Mouse (Mus musculus) frontal cortex, postnatal 14 days (tissue): ENCODE results near the gene Psme2.

Experiments
- DNase-seq, 2 experiments: peaks; one replicate each; pipeline ENCODE4 v3.0.0; 2022; ENCODE audit warnings: low spot score in 2 of 2

Gene Psme2

DNA sequence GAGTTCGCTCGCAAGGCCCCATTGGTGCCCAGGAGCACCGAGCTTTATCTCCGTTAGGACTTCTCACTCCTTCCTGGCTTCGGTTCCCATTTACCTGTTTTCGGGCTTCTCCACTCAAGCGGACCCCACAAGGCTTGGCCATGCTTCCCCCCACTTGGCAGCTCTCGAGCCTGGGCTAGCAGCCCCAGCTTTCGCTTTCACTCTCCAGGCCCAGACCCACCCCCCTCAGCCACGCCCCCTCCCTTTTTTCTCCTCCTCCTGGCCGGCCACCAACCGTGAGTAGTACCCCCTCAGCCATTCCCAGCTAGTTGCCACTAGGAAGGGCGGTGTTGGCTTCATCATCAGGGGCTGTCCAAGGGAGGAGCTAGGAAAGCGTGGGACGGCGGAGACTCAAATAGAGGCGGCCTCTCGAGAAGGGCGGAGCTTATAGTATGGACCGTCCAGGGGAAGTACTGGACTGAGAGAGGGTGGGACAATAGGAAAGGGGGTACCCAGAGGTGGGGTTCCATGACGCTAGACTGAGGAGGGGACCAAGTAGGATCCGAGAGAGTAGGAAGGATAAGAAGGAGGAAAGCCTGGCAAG, at the start of gene Psme2:
Gene Psme2 (minus strand): TSS at position 366 of the 583 bp plus-strand sequence.
- peak; percentile 85 to 92 for DNase-seq

DNA sequence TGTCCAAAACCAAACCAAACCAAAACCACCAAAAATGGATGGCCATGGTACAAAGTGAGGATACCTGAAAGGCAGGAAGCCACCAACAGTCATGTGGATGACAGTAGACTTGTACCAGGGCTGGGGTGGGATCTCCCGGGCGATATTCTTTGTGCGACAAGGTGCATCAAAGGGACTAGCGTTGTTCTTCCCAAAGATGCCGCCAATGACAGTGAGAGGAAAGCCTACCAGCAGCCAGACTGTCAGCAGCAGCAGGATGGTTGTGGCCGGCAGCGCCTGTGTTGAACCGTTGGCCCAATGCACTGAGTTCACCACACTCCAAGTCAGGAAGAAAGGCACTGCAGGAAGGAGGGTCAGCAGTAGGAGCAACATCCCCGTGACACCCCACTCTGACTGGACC, 46.9 kb upstream of the Psme2 start, which contains the start of gene Gm49378:
Gene Gm49378 (minus strand): TSS at position 101 of the 400 bp plus-strand sequence.
- no peak for DNase-seq

DNA sequence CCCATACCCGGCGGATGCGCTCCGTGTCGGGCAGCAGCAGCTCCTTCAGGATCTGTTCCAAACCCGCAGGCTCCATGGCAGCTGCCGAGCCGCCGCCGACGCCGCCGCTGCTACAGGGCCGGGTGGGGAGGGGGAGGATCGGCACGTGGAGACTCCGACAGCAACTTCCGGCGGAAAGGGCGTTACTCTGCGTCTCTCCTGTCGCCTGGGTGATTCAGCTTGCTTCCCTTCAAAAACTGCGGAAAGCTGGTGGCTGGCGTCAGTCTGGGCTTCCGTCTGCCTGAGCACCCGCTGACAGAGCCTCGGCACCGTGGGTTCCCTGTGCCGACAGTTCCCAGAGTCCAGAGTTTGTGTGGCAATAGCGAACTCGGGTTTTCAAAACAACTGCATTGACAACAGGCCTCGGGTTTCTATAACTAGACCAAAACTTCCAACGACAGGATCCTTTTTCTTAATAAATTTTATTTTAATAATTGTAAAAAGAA, 44.7 kb upstream of the Psme2 start, which contains the start of gene Ipo4:
Gene Ipo4 (minus strand): TSS at position 435 of the 485 bp plus-strand sequence.
- DNase-seq, result peak; percentile 80 to 81

DNA sequence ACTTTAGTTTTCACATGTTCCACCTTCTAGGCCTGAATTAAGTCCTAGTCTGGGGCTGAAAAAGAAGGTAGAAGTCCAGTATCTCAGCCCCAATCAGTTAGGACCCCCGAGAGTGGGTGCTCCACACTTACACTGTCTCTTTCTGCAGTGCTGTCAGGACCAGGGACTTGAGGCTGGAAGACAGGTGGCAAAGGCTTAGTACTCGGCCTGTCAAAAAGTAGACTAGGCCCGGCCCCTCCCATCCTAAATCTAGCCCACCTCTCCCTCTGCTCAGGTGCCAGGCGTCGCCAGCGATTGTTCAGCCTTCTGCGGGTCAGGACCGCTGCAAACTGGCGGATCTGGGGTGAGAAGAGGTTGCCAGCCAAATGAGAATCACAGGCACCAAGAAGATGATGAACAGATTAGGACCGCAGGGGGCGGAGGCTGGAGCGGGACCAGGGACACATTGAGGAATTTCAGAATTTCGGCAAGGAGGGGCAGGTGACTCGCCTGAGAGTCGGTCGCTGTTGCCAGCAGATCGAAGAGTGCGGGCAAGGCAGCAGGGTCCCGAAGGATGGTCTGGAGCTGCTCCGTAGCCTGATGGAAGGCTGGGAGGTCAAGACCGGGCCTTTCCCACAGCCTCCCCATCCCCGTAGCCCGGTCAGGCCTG, 44.1 kb upstream of the Psme2 start:
- DNase-seq, result peak in 1 of 2 experiments; percentile 14

DNA sequence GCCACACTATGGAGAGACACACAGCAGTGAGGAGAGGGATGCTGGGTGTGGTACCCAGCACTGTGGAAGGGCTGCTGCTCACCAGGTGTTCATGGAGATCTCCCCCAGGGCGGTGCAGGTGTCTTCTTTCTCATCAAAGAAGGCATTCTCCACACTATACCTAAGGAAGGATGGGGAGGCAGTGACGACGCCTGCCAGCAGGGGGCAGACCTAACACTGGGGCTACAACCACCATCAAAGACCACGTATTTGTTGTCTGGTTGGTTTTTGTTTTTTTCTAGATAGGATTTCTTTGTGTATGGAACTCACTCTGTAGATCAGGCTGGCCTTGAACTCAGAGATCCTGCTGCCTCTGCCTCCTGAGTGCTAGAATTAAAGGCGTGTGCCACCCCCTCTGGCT, 38.4 kb upstream of the Psme2 start:
- DNase-seq, result no peak

DNA sequence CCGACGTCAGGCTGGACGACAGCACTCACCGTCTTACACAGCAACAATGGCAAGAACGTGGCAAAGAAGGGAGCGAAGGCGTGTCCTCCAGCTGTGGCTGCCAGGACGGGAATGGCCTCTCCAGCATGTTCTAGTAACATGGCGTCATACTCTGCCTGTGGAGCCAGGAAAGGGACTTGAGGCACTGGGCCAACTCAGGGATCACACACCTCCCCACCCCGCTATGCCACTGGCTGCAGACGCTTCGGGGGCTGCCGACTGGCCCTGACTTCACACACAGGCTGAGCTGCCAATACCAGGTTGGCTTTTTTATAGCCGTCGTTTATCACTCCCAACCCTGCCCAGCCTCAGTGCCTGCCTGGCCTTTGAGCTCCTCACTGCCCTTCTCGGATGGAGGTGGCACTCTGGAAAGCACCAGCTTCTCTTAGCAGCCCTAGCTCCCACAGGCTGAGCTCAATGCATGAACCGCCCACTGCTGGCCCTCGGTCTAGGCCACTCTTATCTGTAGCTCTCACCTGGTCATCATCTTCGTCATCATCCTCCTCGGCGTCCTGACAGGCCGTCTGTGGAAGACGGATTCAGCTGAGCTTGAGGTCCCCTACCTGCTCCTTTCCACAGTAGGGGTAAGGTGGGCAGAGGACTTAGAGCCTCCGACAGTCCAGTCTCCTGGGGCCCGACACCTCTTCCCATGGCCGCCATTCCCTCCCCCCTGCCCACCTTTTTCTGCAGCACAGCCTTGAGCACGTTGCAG, 37.3 kb upstream of the Psme2 start:
- DNase-seq, result no peak

DNA sequence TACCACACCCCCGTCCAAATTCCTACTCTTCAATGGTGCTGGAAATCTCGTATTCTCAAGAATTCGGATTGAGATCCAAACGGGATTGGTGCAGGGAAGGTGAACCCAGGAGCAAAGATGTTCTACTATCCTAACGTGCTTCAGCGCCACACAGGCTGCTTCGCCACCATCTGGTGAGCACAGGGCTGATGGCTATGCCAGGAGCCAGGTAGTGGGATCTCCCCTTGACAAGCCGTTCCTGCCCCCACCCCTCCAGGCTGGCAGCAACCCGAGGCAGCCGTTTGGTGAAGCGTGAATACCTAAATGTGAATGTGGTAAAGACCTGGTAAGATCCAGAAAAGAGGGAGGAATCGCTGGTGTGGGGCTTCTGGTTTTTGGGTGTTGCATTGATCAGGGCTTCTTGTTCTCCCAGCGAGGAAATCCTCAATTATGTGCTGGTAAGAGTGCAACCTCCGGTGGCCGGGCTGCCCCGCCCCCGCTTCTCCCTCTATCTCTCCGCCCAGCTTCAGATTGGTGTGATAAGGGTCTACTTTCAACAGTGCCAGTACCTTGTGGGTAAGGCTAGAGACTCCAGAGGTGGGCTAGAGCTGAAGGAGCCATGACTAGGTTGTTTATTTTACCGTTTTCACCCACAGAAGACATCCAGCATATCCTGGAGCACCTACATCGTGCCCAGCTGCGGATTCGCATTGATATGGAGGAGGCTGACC, 27.7 kb upstream of the Psme2 start:
- no peak for DNase-seq

DNA sequence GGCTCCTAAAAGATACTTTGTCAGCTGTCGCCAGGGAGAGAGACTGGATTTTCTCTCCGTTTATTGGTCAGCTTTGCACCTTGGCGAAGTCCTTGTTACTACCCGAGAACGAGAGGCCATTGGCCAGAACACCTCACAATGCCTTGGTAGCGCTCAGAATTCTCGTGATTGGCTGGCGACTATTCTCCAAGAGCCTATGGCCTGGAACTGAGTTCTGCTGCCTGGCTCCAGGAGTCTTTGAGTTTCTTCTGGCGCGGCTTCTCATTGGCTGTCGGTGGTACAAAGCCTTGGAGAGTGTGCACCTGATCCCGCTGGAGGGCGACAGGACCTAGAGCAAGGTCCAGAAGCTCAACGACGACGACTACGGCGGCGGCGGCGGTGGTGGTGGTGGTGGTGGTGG, 26.9 kb upstream of the Psme2 start, which contains the start of gene Rec8:
Gene Rec8 (plus strand): TSS at position 216 of the 400 bp plus-strand sequence.
- DNase-seq, result no peak

DNA sequence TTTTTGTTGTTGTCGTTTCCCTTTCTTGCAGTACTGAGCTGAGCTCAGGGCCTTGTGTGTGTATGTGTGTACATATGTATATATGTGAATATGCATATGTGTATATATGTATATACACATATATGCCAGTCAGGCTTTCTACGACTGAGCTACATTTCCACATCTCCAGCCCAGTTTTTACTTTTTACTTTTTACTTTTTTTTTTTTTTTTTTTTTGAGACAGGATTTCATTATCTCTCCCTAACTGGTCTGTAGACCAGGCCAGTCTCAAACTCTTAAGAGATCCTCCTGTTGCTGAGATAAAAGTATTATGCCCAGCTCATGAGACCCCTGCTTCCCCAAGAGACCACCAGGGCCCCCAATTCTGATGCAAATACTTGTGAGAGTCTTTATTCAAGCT, 25.9 kb upstream of the Psme2 start:
- no peak for DNase-seq

DNA sequence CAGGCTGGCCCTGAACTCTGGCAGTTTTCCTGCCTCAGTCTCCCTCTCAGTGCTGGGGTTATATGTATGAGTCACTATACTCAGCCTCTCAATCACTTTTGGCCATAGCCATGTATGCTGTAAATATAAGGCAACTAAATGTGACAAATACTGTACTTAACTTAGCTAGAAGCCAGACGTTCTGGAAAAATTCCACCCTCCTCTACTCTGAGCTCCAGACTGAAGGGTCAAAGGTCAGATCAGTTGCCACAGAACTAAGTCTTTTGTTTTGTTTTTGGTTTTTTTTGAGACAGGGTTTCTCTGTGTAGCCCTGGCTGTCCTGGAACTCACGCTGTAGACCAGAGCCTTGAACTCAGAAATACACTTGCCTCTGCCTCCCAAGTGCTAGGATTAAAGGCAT, 25.0 kb upstream of the Psme2 start:
- no peak for DNase-seq

DNA sequence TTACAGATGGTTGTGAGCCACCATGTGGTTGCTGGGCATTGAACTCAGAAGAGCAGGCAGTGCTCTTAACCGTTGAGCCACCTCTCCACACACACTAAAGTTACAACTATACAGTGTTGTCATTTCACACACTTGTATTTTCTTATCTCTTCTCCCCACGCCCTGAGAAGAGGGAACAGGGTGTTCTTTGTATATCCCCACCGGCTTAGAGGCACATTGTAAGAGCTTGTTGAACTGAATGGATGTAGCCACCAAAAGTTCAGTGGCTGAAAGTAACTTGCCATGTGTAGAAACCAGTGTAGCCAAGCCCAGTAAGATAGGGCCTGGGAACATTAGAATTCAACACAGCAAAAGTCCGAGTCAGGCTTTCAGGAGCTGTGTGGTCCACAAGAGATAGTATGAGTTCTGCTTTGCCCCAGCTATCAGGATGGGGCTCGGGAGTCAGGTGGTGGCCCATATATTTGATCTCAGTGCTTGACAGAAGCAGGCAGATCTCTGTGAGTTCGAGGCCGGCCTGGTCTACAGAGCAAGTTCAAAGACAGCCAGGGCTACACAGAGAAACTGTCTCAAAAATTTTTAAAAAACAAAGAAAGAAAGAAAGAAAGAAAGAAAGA, 23.8 kb upstream of the Psme2 start:
- no peak for DNase-seq

DNA sequence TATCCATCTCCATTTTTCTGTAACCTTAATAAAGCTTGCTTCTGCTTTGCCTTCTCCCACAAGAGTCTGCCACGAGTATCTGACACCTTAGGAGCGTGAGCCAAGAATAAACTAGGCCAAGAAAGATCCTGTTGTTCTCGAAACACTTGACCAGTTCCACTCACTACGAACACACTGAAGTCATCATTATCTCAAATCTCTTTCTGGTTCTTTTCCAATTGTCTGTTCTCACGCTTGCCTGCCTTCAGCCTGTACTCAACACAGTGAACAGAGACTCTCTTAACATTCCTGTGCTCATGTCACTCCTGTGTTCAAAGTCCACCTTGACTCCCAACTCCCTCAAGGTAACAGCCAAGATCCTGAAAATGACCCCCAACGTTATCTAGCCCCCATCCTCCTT, 22.4 kb upstream of the Psme2 start:
- DNase-seq, result no peak

DNA sequence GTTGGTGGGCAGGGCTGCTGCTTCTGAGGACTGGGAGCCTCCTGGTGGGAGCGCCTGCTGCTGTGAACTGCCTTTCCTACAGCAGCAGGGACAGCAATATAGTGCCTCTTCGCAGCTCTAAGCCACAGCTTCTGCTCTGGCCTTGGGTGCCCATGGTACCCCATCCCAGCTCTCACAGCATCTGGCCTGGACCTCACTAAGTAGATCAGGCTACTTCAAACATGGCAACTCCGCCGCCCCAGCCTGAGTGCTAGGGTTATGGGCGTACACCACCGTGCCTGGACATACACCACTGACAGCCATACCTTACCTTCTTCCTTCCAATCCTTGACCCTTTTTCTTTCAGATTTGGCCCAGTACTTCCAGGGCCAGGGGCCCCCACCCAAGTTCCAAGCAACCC, 17.4 kb upstream of the Psme2 start:
- DNase-seq, result no peak

DNA sequence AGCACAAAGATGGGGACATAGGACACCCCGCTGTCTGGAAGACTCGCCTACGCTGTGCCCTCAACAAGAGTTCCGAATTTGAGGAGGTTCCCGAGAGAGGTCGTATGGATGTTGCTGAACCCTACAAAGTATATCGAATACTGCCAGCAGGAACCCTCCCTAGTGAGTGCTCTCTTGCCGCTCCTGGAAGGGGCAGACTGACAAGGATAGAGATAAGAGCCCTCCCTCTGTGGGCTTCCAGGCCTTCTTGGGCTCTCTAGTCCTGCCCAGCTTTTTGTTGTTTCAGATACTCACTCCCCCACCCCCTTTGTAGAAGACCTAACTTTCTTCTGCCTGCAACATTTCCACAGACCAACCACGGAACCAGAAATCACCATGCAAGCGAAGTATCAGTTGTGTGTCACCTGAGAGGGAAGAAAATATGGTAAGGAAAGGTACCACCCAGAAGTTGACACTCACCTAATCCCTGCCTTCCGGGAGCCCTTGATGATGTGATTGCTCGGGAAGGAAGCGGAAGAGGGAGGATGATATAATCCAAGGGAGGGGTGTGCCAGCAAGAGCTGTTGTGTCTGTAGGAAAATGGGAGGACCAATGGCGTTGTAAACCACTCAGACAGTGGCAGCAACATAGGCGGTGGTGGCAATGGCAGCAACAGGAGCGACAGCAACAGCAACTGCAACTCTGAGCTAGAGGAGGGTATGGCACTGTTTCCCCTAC, 15.0 kb upstream of the Psme2 start:
- no peak for DNase-seq

DNA sequence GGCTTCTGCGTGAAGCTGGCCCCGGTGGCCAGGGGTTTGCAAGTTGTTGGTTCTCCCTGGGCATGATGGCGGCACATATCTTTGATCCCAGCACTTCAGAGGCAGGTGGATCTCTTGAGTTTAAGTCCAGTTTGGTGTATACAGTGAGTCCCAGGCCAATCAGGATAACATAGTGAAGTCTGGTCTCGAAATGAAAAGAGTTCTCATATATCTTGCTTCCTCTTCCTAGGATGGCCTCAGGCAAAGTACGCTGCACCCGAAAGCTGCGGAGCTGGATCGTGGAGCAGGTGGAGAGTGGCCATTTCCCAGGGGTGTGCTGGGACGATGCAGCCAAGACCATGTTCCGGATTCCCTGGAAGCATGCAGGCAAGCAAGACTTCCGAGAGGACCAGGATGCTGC, 13.9 kb upstream of the Psme2 start:
- no peak for DNase-seq

DNA sequence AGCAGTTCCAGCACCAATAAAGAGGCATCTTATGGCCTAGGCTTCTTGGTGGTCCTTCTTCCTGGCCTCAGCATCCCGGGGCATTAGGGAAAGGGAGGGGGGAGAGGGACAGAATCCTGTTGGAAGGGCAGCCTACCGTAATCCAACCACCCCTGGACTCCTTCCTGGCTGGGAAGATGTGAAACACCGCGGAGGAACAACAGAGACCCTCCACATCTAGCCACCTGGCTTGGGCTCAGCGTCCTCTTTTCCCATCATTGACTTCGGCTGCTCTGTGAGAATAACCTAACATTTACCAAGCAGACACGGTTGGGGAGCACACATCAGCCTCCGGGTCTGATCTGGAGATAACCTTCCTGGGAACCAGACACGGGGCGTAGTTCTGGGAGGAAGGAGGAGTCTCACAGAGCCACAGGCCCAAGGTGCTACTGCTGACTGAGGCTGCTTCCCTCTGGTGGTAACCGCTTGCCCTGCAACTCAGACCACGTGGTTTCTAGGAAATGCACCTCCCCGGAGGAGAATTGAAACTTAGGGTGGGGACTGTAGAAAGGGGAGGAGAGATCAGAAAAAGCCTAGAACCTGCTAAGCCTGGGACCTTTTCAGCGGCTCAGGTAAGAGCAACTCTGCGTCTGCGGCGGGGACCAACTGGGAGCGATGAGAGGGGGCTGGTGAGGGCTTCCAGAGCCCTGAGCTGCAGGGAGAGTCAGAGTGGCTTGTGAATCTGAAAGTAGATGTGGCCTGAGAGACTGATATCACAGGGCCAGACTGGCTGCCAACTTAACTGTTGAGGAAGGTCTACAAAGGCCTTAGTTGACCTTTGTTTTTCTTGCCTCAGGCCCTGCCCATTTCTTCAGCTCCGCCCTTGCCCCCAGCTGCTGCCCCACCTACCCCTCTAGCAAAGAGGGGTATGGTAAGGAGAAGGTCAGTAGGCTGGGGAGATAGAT, 13.0 kb upstream of the Psme2 start:
- peak; percentile 80 to 83 for DNase-seq

DNA sequence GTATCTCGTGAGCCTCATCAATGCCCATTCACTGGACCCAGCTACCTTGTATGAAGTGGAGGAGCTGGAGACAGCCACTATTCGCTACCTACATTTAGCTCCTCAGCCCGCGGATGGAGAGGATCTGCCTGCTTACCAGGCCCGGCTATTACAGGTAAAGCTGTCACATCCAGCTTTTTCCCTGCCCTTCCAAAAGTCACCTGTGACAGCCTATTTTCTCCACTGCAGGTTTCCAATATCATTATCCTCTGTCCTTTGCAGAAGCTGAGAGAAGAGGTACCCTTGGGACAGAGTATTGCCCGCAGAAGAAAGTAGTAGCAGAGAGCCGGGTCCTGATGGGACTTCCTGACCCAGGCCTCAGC, 12.3 kb upstream of the Psme2 start, which contains the start of gene Irf9:
Gene Irf9 (plus strand): TSS at position 301 of the 362 bp plus-strand sequence.
- no peak for DNase-seq

DNA sequence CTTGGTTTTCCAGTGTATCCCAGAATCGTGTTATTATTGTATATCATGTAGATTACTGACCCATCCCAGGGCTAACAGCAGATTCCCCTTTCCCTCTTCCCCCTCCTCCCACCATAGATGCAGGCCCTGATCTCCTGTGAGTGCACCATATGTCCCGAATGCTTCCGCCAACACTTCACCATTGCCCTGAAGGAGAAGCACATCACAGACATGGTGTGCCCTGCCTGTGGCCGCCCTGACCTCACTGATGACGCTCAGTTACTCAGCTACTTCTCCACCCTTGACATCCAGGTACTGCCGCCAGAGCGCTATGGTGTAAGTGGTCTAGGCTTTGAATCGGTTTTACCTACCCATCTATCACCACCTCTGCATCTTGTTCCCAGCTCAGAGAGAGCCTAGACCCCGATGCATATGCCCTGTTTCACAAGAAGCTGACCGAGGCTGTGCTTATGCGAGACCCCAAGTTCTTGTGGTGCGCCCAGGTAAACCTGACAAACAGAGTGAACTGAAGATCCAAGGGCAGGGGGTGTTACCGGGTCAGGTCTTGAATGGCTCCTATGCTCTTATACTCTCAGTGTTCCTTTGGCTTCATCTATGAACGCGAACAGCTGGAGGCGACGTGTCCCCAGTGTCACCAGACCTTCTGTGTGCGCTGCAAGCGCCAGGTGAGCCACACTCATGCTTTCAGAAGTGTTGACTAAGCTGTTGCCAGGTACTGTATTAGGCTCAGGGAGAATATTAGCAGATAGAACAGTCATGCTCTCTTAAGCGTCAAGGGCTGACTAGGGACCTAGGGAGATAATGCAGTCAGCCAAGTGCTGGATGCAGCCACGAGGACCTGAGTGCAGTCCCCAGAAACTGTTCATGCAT, 7.8 kb upstream of the Psme2 start:
- DNase-seq, result no peak
